Mouse (Mus musculus) spleen, adult 2 months (tissue): ENCODE results near the gene Atp4b. TPM values are rescaled to one million over a fixed set of nuclear protein-coding genes. Genes with fewer than 3 reads are reported as not detected.

Experiments
- DNase-seq, 2 experiments: peaks; one replicate each; pipeline versions ENCODE4 v3.0.0 to v3.0.0-alpha.2; 2012 to 2021; ENCODE audit warnings: low spot score in 2 of 2, low read depth in 1 of 2
- H3K27ac ChIP-seq: fragments of 200-500 bp; 2 replicates; pipeline ENCODE4 v1.5.1; 2012; ENCODE audit warnings: low read length, inconsistent platforms; ENCODE audit not compliant: insufficient read depth
- H3K27me3 ChIP-seq: fragments of 200-500 bp; 2 replicates; pipeline ENCODE4 v1.6.1; 2012; ENCODE audit warnings: mild to moderate bottlenecking, moderate library complexity, low read length, inconsistent platforms; ENCODE audit not compliant: control insufficient read depth, insufficient read depth
- H3K36me3 ChIP-seq: fragments of 200-500 bp; 2 replicates; pipeline ENCODE4 v1.6.1; 2012; ENCODE audit warnings: mild to moderate bottlenecking, low read length, inconsistent platforms; ENCODE audit not compliant: control insufficient read depth, insufficient read depth
- H3K4me1 ChIP-seq: fragments of 200-500 bp; 2 replicates; pipeline ENCODE4 v1.6.1; 2011; ENCODE audit warnings: inconsistent platforms; ENCODE audit not compliant: control insufficient read depth, insufficient read depth, insufficient read length
- H3K4me3 ChIP-seq: fragments of 200-500 bp; 2 replicates; pipeline ENCODE4 v1.5.1; 2011; ENCODE audit warnings: mild to moderate bottlenecking, inconsistent platforms; ENCODE audit not compliant: insufficient read depth, insufficient read length; ENCODE audit errors: extremely low read depth
- CTCF ChIP-seq: fragments of 200-500 bp; IDR thresholded peaks from 2 replicates; pipeline ENCODE4 v1.5.1; 2011; ENCODE audit warnings: mild to moderate bottlenecking, inconsistent platforms; ENCODE audit not compliant: insufficient read depth, insufficient read length, insufficient replicate concordance; ENCODE audit errors: extremely low read depth
- POLR2A ChIP-seq: fragments of 200-500 bp; IDR thresholded peaks from 2 replicates; pipeline ENCODE4 v1.6.1; 2011; ENCODE audit warnings: low read depth, low read length, inconsistent platforms
- WGBS: fragments of 180-500 bp; shearing (Covaris S2); methylation state at CpG from one replicate; pipeline ENCODE4 v1.1.7; 2018; 5-methylcytosine and 5-hydroxymethylcytosine counted together
- polyA plus RNA-seq: library from polyadenylated mRNA; depleted of rRNA; stranded (reverse); fragments of >200 nt; gene quantifications from 2 replicates; pipeline ENCODE4 v1.2.3, GENCODE M21; 2012

The Atp4b gene
- polyA plus RNA-seq, 1 experiment, result 0.06 TPM

DNA sequence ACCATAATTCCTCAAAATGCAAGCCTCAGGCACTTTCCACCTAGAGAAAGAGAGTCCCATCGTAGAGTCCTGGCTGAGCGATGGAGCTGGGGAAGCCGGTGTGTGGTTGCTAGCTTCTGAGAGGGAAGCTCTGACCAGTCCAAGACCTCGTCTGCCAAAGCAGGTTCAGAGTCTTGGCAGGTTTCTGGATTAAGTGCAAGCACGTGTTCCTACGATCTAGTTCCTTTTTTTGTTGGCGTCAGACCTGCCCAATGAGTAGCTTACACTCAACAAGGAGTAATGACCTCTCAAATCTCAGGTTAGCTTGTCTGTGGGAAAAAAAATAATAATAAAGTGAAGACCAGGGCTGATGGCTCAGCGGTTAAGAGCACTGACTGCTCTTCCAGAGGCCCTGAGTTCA lies 8.9 kb downstream of the Atp4b start:
- TF ChIP-seq CTCF (no peak), POLR2A (no peak)
- no peak overlapping the region for H3K27ac ChIP-seq
- WGBS, result 34% methylated on average over 8 of the region's 8 CpGs
- H3K4me1 ChIP-seq, result no peaks in the 10 kb centered on the region
- no peaks in the 10 kb centered on the region for H3K36me3 ChIP-seq
- no peaks in the 10 kb centered on the region for H3K27me3 ChIP-seq
- H3K4me3 ChIP-seq, result no peak overlapping the region
- no peak for DNase-seq

DNA sequence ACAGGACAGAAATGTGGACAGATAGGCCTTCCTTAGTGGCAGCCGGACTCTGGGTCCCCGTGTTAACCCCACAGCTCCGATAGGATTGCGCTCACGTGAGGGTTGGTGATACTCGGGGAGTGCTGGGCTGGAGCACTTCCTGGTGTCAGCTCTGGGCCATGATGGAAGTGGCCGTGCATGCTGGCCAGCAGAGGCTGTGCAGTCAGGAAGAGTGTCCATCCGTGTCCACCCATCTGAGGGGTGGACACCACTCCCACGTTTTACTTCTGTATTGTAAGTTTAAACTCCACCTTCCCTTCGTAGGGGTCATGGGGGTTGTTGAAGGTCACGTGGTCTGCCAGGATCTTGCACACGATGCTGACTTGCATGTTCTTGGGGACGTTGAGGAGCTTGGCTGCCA lies 10.3 kb downstream of the Atp4b start:
- no peak overlapping the region for H3K27ac ChIP-seq
- WGBS, result 78% methylated on average over 13 of the region's 13 CpGs
- no peak for DNase-seq
- no peak overlapping the region for H3K4me3 ChIP-seq
- TF ChIP-seq POLR2A (no peak), CTCF (no peak)
- H3K4me1 ChIP-seq, result no peaks in the 10 kb centered on the region
- no peaks in the 10 kb centered on the region for H3K36me3 ChIP-seq
- H3K27me3 ChIP-seq, result no peaks in the 10 kb centered on the region

DNA sequence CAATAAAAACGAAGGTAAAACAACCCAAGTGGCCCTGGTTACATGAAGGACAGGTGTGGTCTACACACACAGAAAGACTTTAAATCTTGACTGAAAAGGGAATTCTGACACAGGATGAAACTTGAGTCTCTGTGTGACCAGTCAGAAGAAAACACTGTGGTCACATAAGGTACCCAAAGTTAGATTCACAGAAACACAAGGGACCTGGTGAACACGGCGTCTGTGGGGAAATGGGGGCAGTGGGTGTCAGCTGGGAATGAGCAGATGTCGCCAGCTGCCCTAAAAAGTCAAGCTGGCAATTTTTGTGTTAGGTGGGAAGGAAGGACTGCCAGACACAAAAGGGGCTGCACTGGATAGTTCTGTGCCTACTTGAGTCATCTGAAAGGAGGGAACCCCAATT lies 13.6 kb downstream of the Atp4b start:
- Histone ChIP-seq H3K4me1 (no peaks in the 10 kb centered on the region), H3K27me3 (no peaks in the 10 kb centered on the region), H3K27ac (no peak overlapping the region), H3K36me3 (peaks cover 6% of the 10 kb centered on the region), H3K4me3 (no peak overlapping the region)
- TF ChIP-seq CTCF (no peak), POLR2A (no peak)
- WGBS, result 86% methylated on average over 4 of the region's 4 CpGs
- no peak for DNase-seq

DNA sequence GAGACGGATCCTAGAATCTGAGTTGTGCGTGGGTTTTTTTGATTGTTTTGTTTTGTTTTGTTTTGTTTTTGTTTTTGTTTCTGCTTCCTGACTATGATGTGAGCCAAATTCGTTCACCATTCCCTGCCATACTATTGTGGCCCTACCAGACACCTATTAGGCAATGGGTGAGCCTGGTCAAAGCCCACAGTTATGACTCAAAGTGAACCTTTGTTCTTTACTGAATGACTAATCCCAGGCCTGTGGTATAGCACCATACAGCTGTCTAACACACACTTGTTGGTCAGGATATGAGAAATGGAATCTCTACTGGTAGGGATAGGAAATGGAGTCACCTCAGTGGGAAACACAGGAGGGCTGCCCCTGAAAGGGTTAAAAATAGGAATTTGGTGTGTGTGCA lies 14.1 kb downstream of the Atp4b start:
- H3K4me3 ChIP-seq, result no peak overlapping the region
- no peaks in the 10 kb centered on the region for H3K4me1 ChIP-seq
- no peaks in the 10 kb centered on the region for H3K27me3 ChIP-seq
- H3K27ac ChIP-seq, result no peak overlapping the region
- DNase-seq, result no peak
- WGBS, result 88% methylated on average over 3 of the region's 3 CpGs
- no peak for TF ChIP-seq CTCF
- no peak for TF ChIP-seq POLR2A
- peaks cover 6% of the 10 kb centered on the region for H3K36me3 ChIP-seq

DNA sequence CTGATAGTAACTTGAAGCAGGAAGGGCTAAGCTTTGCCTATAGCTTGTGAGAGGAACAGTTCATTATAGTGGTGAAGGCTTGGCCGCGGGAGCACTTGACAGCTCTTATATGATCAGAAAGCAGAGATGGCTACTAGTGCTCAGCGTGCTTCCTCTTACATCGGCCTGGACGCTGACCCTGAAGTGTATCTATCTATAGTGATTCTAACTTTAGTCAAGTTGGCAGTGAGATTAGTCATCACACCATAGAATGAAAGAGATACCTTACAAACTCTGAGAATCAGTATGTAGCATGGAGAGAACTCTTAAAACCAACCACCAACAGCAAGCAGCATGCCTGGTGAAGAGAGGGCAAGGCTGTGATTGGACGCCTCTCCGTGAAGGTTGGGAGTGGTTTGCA lies 15.0 kb downstream of the Atp4b start:
- no peaks in the 10 kb centered on the region for H3K27me3 ChIP-seq
- no peak overlapping the region for H3K4me3 ChIP-seq
- no peak overlapping the region for H3K27ac ChIP-seq
- DNase-seq, result no peak
- no peaks in the 10 kb centered on the region for H3K4me1 ChIP-seq
- 89% methylated on average over 7 of the region's 7 CpGs for WGBS
- no peak for TF ChIP-seq POLR2A
- TF ChIP-seq CTCF, result no peak
- H3K36me3 ChIP-seq, result peaks cover 8% of the 10 kb centered on the region

DNA sequence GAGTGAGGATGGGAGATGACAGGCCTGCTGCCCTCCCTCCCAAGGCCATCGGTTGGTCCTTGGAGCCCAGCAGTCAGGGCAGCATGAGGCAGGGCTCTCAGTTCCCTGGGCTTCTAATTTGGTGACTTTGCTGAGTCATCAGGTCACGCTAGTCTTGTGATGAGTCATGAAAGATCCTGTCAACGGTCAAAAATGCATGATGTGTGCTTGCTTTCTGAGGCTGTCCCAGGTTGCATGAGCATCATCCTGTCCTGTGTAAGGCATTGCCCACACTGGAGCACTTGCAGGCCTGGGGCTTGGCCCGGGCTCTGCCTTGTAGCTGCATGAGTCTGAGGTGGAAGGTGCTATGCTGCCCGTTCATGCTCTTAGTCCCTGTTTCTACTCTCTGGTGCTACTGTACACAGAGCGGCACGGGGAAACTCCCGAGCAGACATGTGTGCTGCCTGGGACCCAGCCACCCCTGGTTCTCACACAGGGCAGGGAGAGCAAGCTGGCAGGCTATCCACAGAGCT lies 23.4 kb downstream of the Atp4b start:
- Histone ChIP-seq H3K27ac (no peak overlapping the region), H3K4me1 (no peaks in the 10 kb centered on the region), H3K27me3 (no peaks in the 10 kb centered on the region), H3K4me3 (no peak overlapping the region), H3K36me3 (peaks cover 32% of the 10 kb centered on the region)
- 83% methylated on average over 8 of the region's 8 CpGs for WGBS
- DNase-seq, result no peak
- TF ChIP-seq CTCF, result no peak
- no peak for TF ChIP-seq POLR2A

DNA sequence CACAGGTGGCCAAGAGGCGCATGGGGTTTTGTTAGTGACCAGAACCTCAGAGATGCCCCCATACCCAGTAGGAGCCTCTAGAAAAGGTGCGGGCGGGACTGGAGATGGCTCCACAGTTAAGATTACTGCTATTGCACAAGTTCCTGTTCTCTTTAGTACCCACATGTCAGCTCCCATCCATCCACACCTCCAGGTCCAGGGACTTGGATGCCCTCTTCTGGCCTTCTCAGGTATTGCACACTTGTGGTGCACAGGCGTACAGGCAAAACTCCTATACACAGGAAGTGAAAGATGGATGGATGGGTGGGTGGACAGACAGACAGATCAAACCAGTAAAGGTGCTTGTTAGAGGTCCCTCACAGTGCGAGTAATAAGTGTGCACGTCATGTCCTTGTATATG lies 34.8 kb downstream of the Atp4b start:
- H3K4me1 ChIP-seq, result no peaks in the 10 kb centered on the region
- no peaks in the 10 kb centered on the region for H3K27me3 ChIP-seq
- 95% methylated on average over 6 of the region's 6 CpGs for WGBS
- no peak overlapping the region for H3K27ac ChIP-seq
- no peak for DNase-seq
- no peak overlapping the region for H3K4me3 ChIP-seq
- H3K36me3 ChIP-seq, result peaks cover 10% of the 10 kb centered on the region
- TF ChIP-seq CTCF (no peak), POLR2A (no peak)

DNA sequence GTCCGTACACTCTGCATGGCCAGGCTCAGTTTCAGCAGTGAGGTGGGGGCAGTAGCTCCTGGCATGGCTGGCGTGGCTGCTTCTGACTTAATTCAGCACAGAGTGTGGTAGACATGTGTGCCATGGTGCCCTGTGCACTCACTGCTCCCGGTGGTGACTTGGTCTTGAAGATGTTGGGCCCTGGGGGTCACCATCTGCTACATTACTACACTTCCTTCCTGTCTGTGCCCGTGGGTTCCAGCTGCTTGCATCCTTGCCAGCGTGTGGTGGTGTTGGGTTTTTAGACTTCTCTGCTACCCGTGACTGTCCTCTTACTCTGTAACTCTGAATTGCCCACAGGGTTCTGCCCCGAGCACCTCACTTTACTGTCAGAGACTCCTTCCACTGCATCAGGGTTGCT lies 36.4 kb downstream of the Atp4b start:
- no peaks in the 10 kb centered on the region for H3K4me1 ChIP-seq
- WGBS, result 32% methylated on average over 7 of the region's 7 CpGs
- TF ChIP-seq CTCF (no peak), POLR2A (no peak)
- peaks cover 10% of the 10 kb centered on the region for H3K36me3 ChIP-seq
- H3K27ac ChIP-seq, result no peak overlapping the region
- H3K27me3 ChIP-seq, result no peaks in the 10 kb centered on the region
- H3K4me3 ChIP-seq, result no peak overlapping the region
- DNase-seq, result no peak
